Mouse (Mus musculus) embryonic fibroblast, embryonic 13.5 days (primary cell): Measurements from ENCODE around the gene Dgkh. TPM values are rescaled to one million over a fixed set of nuclear protein-coding genes. Genes with fewer than 3 reads are reported as not detected.
"Not testable (repeated sequence)": the region's sequence is repeated elsewhere in the genome, so short reads cannot be mapped to it uniquely, and the experiment has no call there.

ENCODE experiments used
- H3K27ac ChIP-seq: 2 replicates; pipeline ENCODE4 v1.5.1; 2012; ENCODE audit warnings: low read length, control low read depth, inconsistent platforms; ENCODE audit not compliant: insufficient read depth
- H3K4me1 ChIP-seq: 2 replicates; pipeline ENCODE4 v1.6.1; 2011; ENCODE audit warnings: low read length; ENCODE audit not compliant: control insufficient read depth, insufficient read depth
- H3K4me3 ChIP-seq: 2 replicates; pipeline ENCODE4 v1.5.1; 2011; ENCODE audit warnings: mild to moderate bottlenecking, control low read depth, low read length; ENCODE audit not compliant: insufficient read depth
- CTCF ChIP-seq: IDR thresholded peaks from 2 replicates; pipeline ENCODE4 v1.5.1; 2011; ENCODE audit warnings: mild to moderate bottlenecking, control low read depth, low read length, moderate library complexity, borderline replicate concordance; ENCODE audit not compliant: insufficient read depth
- POLR2A ChIP-seq: IDR thresholded peaks from 2 replicates; pipeline ENCODE4 v1.6.1; 2011; ENCODE audit warnings: low read depth, mild to moderate bottlenecking, control low read depth, low read length, moderate library complexity
- polyA plus RNA-seq: library from polyadenylated mRNA; stranded (reverse); fragments of >200 nt; gene quantifications from 2 replicates; pipeline ENCODE4 v1.2.4, GENCODE M21; 2011; ENCODE audit warnings: low read depth; ENCODE audit not compliant: missing spikeins, insufficient read length

The Dgkh gene
- polyA plus RNA-seq, 1 experiment = 11.1 TPM

- Histone ChIP-seq H3K27ac (no peak overlapping the region), H3K4me3 (no peak overlapping the region), H3K4me1 (0 out of 2 replicates have a peak, but pooled peaks cover 2% of the 10 kb centered on the region)
- no peak for TF ChIP-seq CTCF
- TF ChIP-seq POLR2A = no peak
Observed at GRCm38 (mm10) chr14:78747969-78748651, 15.5 kb upstream of the Dgkh start.

GRCm38 (mm10) chr14:78747454-78747853 is 14.9 kb upstream of the Dgkh start:
- TF ChIP-seq POLR2A = no peak
- TF ChIP-seq CTCF = no peak
- peak overlapping the region; percentile 15; the same call in 1 of the 2 replicates for H3K27ac ChIP-seq

GRCm38 (mm10) chr14:78734605-78735004 is 2.0 kb upstream of the Dgkh start:
- Histone ChIP-seq H3K4me3 (no peak overlapping the region), H3K27ac (no peak overlapping the region), H3K4me1 (peaks cover 4% of the 10 kb centered on the region; the same call in 1 of the 2 replicates)
- TF ChIP-seq POLR2A (no peak), CTCF (no peak)

More at GRCm38 (mm10) chr14:78747454-78747853, 14.9 kb upstream of the Dgkh start:
- Histone ChIP-seq H3K4me3 (no peak overlapping the region), H3K4me1 (0 out of 2 replicates have a peak, but pooled peaks cover under 1% of the 10 kb centered on the region)

GRCm38 (mm10) chr14:78734203-78734602 is 1.6 kb upstream of the Dgkh start:
- not testable (repeated sequence) for H3K27ac ChIP-seq, H3K4me1 ChIP-seq, H3K4me3 ChIP-seq

- Histone ChIP-seq H3K4me1 (peaks cover 4% of the 10 kb centered on the region; the same call in 1 of the 2 replicates), H3K4me3 (peak overlapping the region; percentile 39), H3K27ac (peak overlapping the region; percentile 84)
- TF ChIP-seq CTCF (no peak), POLR2A (no peak)
Observed at GRCm38 (mm10) chr14:78733366-78734076, 945 bp upstream of the Dgkh start.

- peak overlapping the region; percentile 81 for H3K4me3 ChIP-seq
- peaks cover 4% of the 10 kb centered on the region; the same call in 1 of the 2 replicates for H3K4me1 ChIP-seq
- TF ChIP-seq POLR2A = 0 out of 2 replicates have a peak, but pooled peaks have one; percentile 15
- TF ChIP-seq CTCF = no peak
- H3K27ac ChIP-seq = peak overlapping the region; percentile 63
Observed at GRCm38 (mm10) chr14:78731852-78732616, 542 bp downstream of the Dgkh start.

- Histone ChIP-seq H3K4me1 (peaks cover 4% of the 10 kb centered on the region), H3K4me3 (peak overlapping the region; percentile 81), H3K27ac (no peak overlapping the region)
- TF ChIP-seq POLR2A (no peak), CTCF (no peak)
Observed at GRCm38 (mm10) chr14:78731240-78731639, 1.3 kb downstream of the Dgkh start.

- H3K27ac ChIP-seq = peak overlapping the region; percentile 41; the same call in 1 of the 2 replicates
- peak overlapping the region; percentile 34; the same call in 1 of the 2 replicates for H3K4me3 ChIP-seq
- TF ChIP-seq POLR2A = no peak
- TF ChIP-seq CTCF = no peak
- peaks cover 2% of the 10 kb centered on the region; the same call in 1 of the 2 replicates for H3K4me1 ChIP-seq
Observed at GRCm38 (mm10) chr14:78725976-78726375, 6.6 kb downstream of the Dgkh start.

GRCm38 (mm10) chr14:78725307-78725956 is 7.1 kb downstream of the Dgkh start:
- Histone ChIP-seq H3K4me1 (peaks cover 2% of the 10 kb centered on the region; the same call in 1 of the 2 replicates), H3K27ac (peak overlapping the region; percentile 41), H3K4me3 (peak overlapping the region; percentile 34)
- TF ChIP-seq POLR2A = peak; percentile 22; the same call in 1 of the 2 replicates
- TF ChIP-seq CTCF = no peak
